Mouse (Mus musculus): ENCODE measurements around the gene Stmn3. TPM values are rescaled to one million over a fixed set of nuclear protein-coding genes. Genes with fewer than 3 reads are reported as not detected.
"Not testable (repeated sequence)": the region's sequence is repeated elsewhere in the genome, so short reads cannot be mapped to it uniquely, and the experiment has no call there.

Gene Stmn3
- polyA plus RNA-seq, 1 experiment from 2014 or later: 0.91 TPM

- H3K27me3 ChIP-seq: peaks cover 91% of the 10 kb centered on the region
- ATAC-seq (ENCODE audit: low read depth): no peak
- H3K9me3 ChIP-seq (replicated peaks): no peaks in the 10 kb centered on the region
- H3K4me2 ChIP-seq: peak overlapping the region; percentile 37
- DNase-seq: no peak
- 6% methylated on average over 35 of the region's 35 CpGs for WGBS (ENCODE audit: insufficient replicate concordance)
- H3K27ac ChIP-seq: no peak overlapping the region
- H3K4me1 ChIP-seq (replicated peaks): peaks cover 7% of the 10 kb centered on the region; the same call in 1 of the 2 replicates
- H3K4me3 ChIP-seq (replicated peaks): 0 out of 2 replicates have a peak overlapping the region, but pooled peaks have one; percentile 10
- no peak overlapping the region for H3K9ac ChIP-seq
- no peaks in the 10 kb centered on the region for H3K36me3 ChIP-seq
Observed at GRCm38 (mm10) chr2:181313344-181314079, 788 bp downstream of the Stmn3 start.

- DNase-seq (no peak), ATAC-seq (ENCODE audit: low read depth) (no peak)
- peaks cover 91% of the 10 kb centered on the region for H3K27me3 ChIP-seq
- H3K27ac ChIP-seq: no peak overlapping the region
- WGBS (ENCODE audit: insufficient replicate concordance): 16% methylated on average over 5 of the region's 5 CpGs
- H3K4me2 ChIP-seq: no peak overlapping the region
- H3K36me3 ChIP-seq: no peaks in the 10 kb centered on the region
- no peak overlapping the region for H3K4me3 ChIP-seq (replicated peaks)
- no peak overlapping the region for H3K9ac ChIP-seq
- peaks cover 7% of the 10 kb centered on the region; the same call in 1 of the 2 replicates for H3K4me1 ChIP-seq (replicated peaks)
- no peaks in the 10 kb centered on the region for H3K9me3 ChIP-seq (replicated peaks)
Observed at GRCm38 (mm10) chr2:181313006-181313343, 1.3 kb downstream of the Stmn3 start.

- H3K9ac ChIP-seq: no peak overlapping the region
- no peak for DNase-seq
- H3K36me3 ChIP-seq: no peaks in the 10 kb centered on the region
- H3K4me1 ChIP-seq (replicated peaks): peaks cover 7% of the 10 kb centered on the region; the same call in 1 of the 2 replicates
- ATAC-seq (ENCODE audit: low read depth): no peak
- no peak overlapping the region for H3K4me3 ChIP-seq (replicated peaks)
- H3K9me3 ChIP-seq (replicated peaks): no peaks in the 10 kb centered on the region
- H3K27me3 ChIP-seq: peaks cover 93% of the 10 kb centered on the region
- WGBS (ENCODE audit: insufficient replicate concordance): 66% methylated on average over 3 of the region's 3 CpGs
- H3K4me2 ChIP-seq: no peak overlapping the region
- H3K27ac ChIP-seq: no peak overlapping the region
Observed at GRCm38 (mm10) chr2:181312435-181312834, 1.9 kb downstream of the Stmn3 start.

- 0 out of 2 replicates have a peak, but pooled peaks have one; percentile 18 for ATAC-seq (ENCODE audit: low read depth)
- peaks cover 67% of the 10 kb centered on the region for H3K27me3 ChIP-seq
- H3K4me3 ChIP-seq (replicated peaks): no peak overlapping the region
- H3K4me1 ChIP-seq (replicated peaks): no peaks in the 10 kb centered on the region
- no peak overlapping the region for H3K4me2 ChIP-seq
- no peak overlapping the region for H3K9ac ChIP-seq
- DNase-seq: peak; percentile 13
- no peak overlapping the region for H3K27ac ChIP-seq
- WGBS (ENCODE audit: insufficient replicate concordance): 12% methylated on average over 30 of the region's 30 CpGs
- no peaks in the 10 kb centered on the region for H3K9me3 ChIP-seq (replicated peaks)
- H3K36me3 ChIP-seq: 0 out of 2 replicates have a peak, but pooled peaks cover 3% of the 10 kb centered on the region
Observed at GRCm38 (mm10) chr2:181307144-181307804, 7.0 kb downstream of the Stmn3 start.

GRCm38 (mm10) chr2:181304944-181305343 lies 9.4 kb downstream of the Stmn3 start:
- no peak overlapping the region for H3K4me2 ChIP-seq
- no peak overlapping the region for H3K9ac ChIP-seq
- no peak overlapping the region for H3K27ac ChIP-seq
- no peak for DNase-seq
- WGBS (ENCODE audit: insufficient replicate concordance): 61% methylated on average over 1 of the region's 1 CpGs
- H3K4me3 ChIP-seq (replicated peaks): no peak overlapping the region
- no peak for ATAC-seq (ENCODE audit: low read depth)
- peaks cover 48% of the 10 kb centered on the region for H3K27me3 ChIP-seq
- H3K9me3 ChIP-seq (replicated peaks): no peaks in the 10 kb centered on the region
- H3K4me1 ChIP-seq (replicated peaks): no peaks in the 10 kb centered on the region
- peaks cover 25% of the 10 kb centered on the region for H3K36me3 ChIP-seq

- WGBS (ENCODE audit: insufficient replicate concordance): 33% methylated on average over 3 of the region's 3 CpGs
- no peak overlapping the region for H3K4me2 ChIP-seq
- no peak for ATAC-seq (ENCODE audit: low read depth)
Observed at GRCm38 (mm10) chr2:181302041-181302440, 12.3 kb downstream of the Stmn3 start.

GRCm38 (mm10) chr2:181290937-181291336 lies 23.4 kb downstream of the Stmn3 start:
- Histone ChIP-seq H3K9ac (no peak overlapping the region), H3K4me1 (replicated peaks) (peaks cover 29% of the 10 kb centered on the region), H3K27me3 (no peaks in the 10 kb centered on the region), H3K9me3 (replicated peaks) (no peaks in the 10 kb centered on the region), H3K36me3 (peaks cover 3% of the 10 kb centered on the region), H3K4me2 (no peak overlapping the region), H3K27ac (no peak overlapping the region), H3K4me3 (replicated peaks) (no peak overlapping the region)
- DNase-seq (no peak), ATAC-seq (ENCODE audit: low read depth) (no peak)
- WGBS (ENCODE audit: insufficient replicate concordance): 30% methylated on average over 1 of the region's 1 CpGs

More at GRCm38 (mm10) chr2:181302041-181302440, 12.3 kb downstream of the Stmn3 start:
- H3K27ac ChIP-seq: no peak overlapping the region
- no peaks in the 10 kb centered on the region for H3K4me1 ChIP-seq (replicated peaks)
- peaks cover 22% of the 10 kb centered on the region for H3K27me3 ChIP-seq
- DNase-seq: peak; percentile 39
- H3K9ac ChIP-seq: no peak overlapping the region
- peaks cover 29% of the 10 kb centered on the region for H3K36me3 ChIP-seq
- no peaks in the 10 kb centered on the region for H3K9me3 ChIP-seq (replicated peaks)
- H3K4me3 ChIP-seq (replicated peaks): no peak overlapping the region

- H3K27me3 ChIP-seq: no peaks in the 10 kb centered on the region
- H3K9me3 ChIP-seq (replicated peaks): no peaks in the 10 kb centered on the region
- peak overlapping the region; percentile 75 for H3K27ac ChIP-seq
- 78% methylated on average over 3 of the region's 3 CpGs for WGBS (ENCODE audit: insufficient replicate concordance)
- peak overlapping the region; percentile 78 for H3K4me2 ChIP-seq
- H3K4me1 ChIP-seq (replicated peaks): peaks cover 35% of the 10 kb centered on the region
- H3K4me3 ChIP-seq (replicated peaks): peak overlapping the region; percentile 80
- DNase-seq (no peak), ATAC-seq (ENCODE audit: low read depth) (no peak)
- peak overlapping the region; percentile 71 for H3K9ac ChIP-seq
- peaks cover 16% of the 10 kb centered on the region for H3K36me3 ChIP-seq
Observed at GRCm38 (mm10) chr2:181288691-181289090, 25.6 kb downstream of the Stmn3 start.

GRCm38 (mm10) chr2:181287958-181288350 lies 26.3 kb downstream of the Stmn3 start, which contains the start of gene Gmeb2:
Gene Gmeb2 (minus strand): TSS chr2:181288035.
- not testable (repeated sequence) for H3K27me3 ChIP-seq; H3K9me3 ChIP-seq (replicated peaks)
- peaks cover 42% of the 10 kb centered on the region for H3K4me1 ChIP-seq (replicated peaks)
- H3K27ac ChIP-seq: peak within 1 kb of the TSS; percentile 91
- ATAC-seq (ENCODE audit: low read depth) (peak; percentile 94), DNase-seq (peak; percentile 94)
- under 1% methylated on average over 24 of the region's 38 CpGs for WGBS (ENCODE audit: insufficient replicate concordance)
- peak within 1 kb of the TSS; percentile 79 for H3K4me2 ChIP-seq
- H3K4me3 ChIP-seq (replicated peaks): peak within 1 kb of the TSS; percentile 80
- H3K9ac ChIP-seq: peak within 1 kb of the TSS; percentile 90
- H3K36me3 ChIP-seq: peaks cover 23% of the 10 kb centered on the region

GRCm38 (mm10) chr2:181287338-181287957 lies 26.9 kb downstream of the Stmn3 start:
- peak; percentile 76 for DNase-seq
- peak; percentile 84 for ATAC-seq (ENCODE audit: low read depth)
- peak overlapping the region; percentile 80 for H3K4me3 ChIP-seq (replicated peaks)
- peaks cover 47% of the 10 kb centered on the region for H3K4me1 ChIP-seq (replicated peaks)
- peak overlapping the region; percentile 79 for H3K4me2 ChIP-seq
- under 1% methylated on average over 45 of the region's 71 CpGs for WGBS (ENCODE audit: insufficient replicate concordance)
- peak overlapping the region; percentile 90 for H3K9ac ChIP-seq
- no peaks in the 10 kb centered on the region for H3K27me3 ChIP-seq
- H3K36me3 ChIP-seq: peaks cover 26% of the 10 kb centered on the region
- H3K9me3 ChIP-seq (replicated peaks): no peaks in the 10 kb centered on the region
- peak overlapping the region; percentile 91 for H3K27ac ChIP-seq

- Histone ChIP-seq H3K36me3 (peaks cover 32% of the 10 kb centered on the region), H3K27ac (peak overlapping the region; percentile 91), H3K27me3 (no peaks in the 10 kb centered on the region), H3K9me3 (replicated peaks) (no peaks in the 10 kb centered on the region), H3K4me2 (peak overlapping the region; percentile 79), H3K4me3 (replicated peaks) (peak overlapping the region; percentile 80), H3K4me1 (replicated peaks) (peaks cover 52% of the 10 kb centered on the region), H3K9ac (peak overlapping the region; percentile 90)
- 33% methylated on average over 6 of the region's 6 CpGs for WGBS (ENCODE audit: insufficient replicate concordance)
- DNase-seq: no peak
- ATAC-seq (ENCODE audit: low read depth): no peak
Observed at GRCm38 (mm10) chr2:181286629-181287337, 27.5 kb downstream of the Stmn3 start.
